Mouse (Mus musculus): ENCODE data around the gene Rgs7.

GRCm38 (mm10) chr1:175352921-175353320 lies 139.4 kb downstream of the Rgs7 start:
- TF ChIP-seq POLR2A (IDR thresholded peaks at IDR 0.05; ENCODE audit: borderline replicate concordance, low read depth, low read length) (no peak), CTCF (IDR thresholded peaks at IDR 0.05; ENCODE audit: low read depth, low read length) (no peak)
